ENCODE assay signal across 8 mouse cellular contexts in genomic region chr10:13192731-13193351, GRCm38 (mm10). TPM values are rescaled to one million over a fixed set of nuclear protein-coding genes. Genes with fewer than 3 reads are reported as not detected.
DNase-seq lines count a peak whose midpoint lies in the region; ATAC-seq lines count a peak whose summit lies in the region.

Gene Ltv1, minus strand, starts transcription at chr10:13193168.

- peaks cover 7% of the 10 kb centered on the region for H3K4me1 ChIP-seq in hindbrain, embryonic 12.5 days

- peaks cover 23% of the 10 kb centered on the region for H3K36me3 ChIP-seq in hindbrain, embryonic 12.5 days

- 1% methylated on average over 43 of the region's 43 CpGs for WGBS in hindbrain, embryonic 12.5 days

- no peak within 1 kb of the TSS for H3K27ac ChIP-seq in hindbrain, embryonic 12.5 days

- peak; percentile 100 for ATAC-seq in hindbrain, embryonic 12.5 days (ENCODE audit: low FRiP score)

- peak; percentile 98 for DNase-seq in NIH3T3 (ENCODE audit: low read depth)
- peak; percentile 99 for DNase-seq in cerebellum, postnatal 10 days
- peak; percentile 92 to 95 for DNase-seq in frontal cortex, postnatal 10 days (ENCODE audit: low spot score in 2 of 2)
- peak; percentile 92 to 96 for DNase-seq in layer of hippocampus, postnatal 14 days (ENCODE audit: low spot score in 2 of 2)
- DNase-seq in lung, postnatal 14 days = peak; percentile 98
- DNase-seq in retina, adult 2 months (ENCODE audit: low read depth, low spot score) = peak; percentile 90
- DNase-seq in thymus, postnatal 36 days = peak; percentile 93 to 94

- H3K4me3 ChIP-seq in hindbrain, embryonic 12.5 days = peak within 1 kb of the TSS; percentile 92

- H3K4me2 ChIP-seq in hindbrain, embryonic 12.5 days (replicated peaks) = peak within 1 kb of the TSS; percentile 63

- H3K9me3 ChIP-seq in hindbrain, embryonic 12.5 days (replicated peaks) = no peaks in the 10 kb centered on the region

- peak within 1 kb of the TSS; percentile 82 for H3K9ac ChIP-seq in hindbrain, embryonic 12.5 days

- H3K27me3 ChIP-seq in hindbrain, embryonic 12.5 days = no peaks in the 10 kb centered on the region

RNA-seq across cellular contexts. Expression of gene Ltv1, which starts in this region (rescaled TPM):
- 47.1 and 48.0 TPM in 2 replicates for polyA plus RNA-seq in hindbrain, embryonic 12.5 days (2016; fragmentation: Nextera tagmentation; extraction: Ambion mirVana)
- 10 to 100 TPM; 22.3 to 24.3 TPM for total RNA-seq in layer of hippocampus, postnatal 14 days (2021)
